Mouse (Mus musculus): ENCODE results near the gene Prpf8. TPM values are rescaled to one million over a fixed set of nuclear protein-coding genes. Genes with fewer than 3 reads are reported as not detected.
A peak's percentile ranks its signal among the peaks of the same experiment; 100 is the strongest.

The Prpf8 gene
- polyA plus RNA-seq, 1 experiment from 2014 or later = 15.8 TPM

- H3K9ac ChIP-seq (ENCODE audit: low read length) = peak within 1 kb of the TSS; percentile 76
- peaks cover 7% of the 10 kb centered on the region; the same call in 1 of the 2 replicates for H3K4me1 ChIP-seq (replicated peaks; ENCODE audit: control insufficient read depth, insufficient read depth)
- peak; percentile 90 for ATAC-seq (ENCODE audit: low FRiP score, low TSS enrichment)
- H3K27me3 ChIP-seq (ENCODE audit: control insufficient read depth, insufficient read depth, low read length) = no peaks in the 10 kb centered on the region
- DNase-seq (ENCODE audit: low spot score) = peak; percentile 100
- H3K4me3 ChIP-seq (ENCODE audit: low read depth, low read length) = peak within 1 kb of the TSS; percentile 69
- H3K36me3 ChIP-seq (ENCODE audit: control insufficient read depth, insufficient read depth, low read length) = no peaks in the 10 kb centered on the region
- peak within 1 kb of the TSS; percentile 95 for H3K4me2 ChIP-seq (replicated peaks; ENCODE audit: low read depth)
- TF ChIP-seq EP300 (optimal IDR thresholded peaks at IDR 0.05) (peak; percentile 82), CTCF (IDR thresholded peaks at IDR 0.05; ENCODE audit: low read depth) (peak; percentile 43)
- peak within 1 kb of the TSS; percentile 97 for H3K27ac ChIP-seq (replicated peaks)
- H3K9me3 ChIP-seq (ENCODE audit: control insufficient read depth, low read length) = no peaks in the 10 kb centered on the region
- WGBS = under 1% methylated on average over 46 of the region's 46 CpGs
These were observed 25.5 kb upstream of the Prpf8 start, which contains the start of gene Tlcd2 for GRCm38 (mm10) chr11:75460844-75461742. TSS of gene Tlcd2 (plus strand) at chr11:75461715.

DNA sequence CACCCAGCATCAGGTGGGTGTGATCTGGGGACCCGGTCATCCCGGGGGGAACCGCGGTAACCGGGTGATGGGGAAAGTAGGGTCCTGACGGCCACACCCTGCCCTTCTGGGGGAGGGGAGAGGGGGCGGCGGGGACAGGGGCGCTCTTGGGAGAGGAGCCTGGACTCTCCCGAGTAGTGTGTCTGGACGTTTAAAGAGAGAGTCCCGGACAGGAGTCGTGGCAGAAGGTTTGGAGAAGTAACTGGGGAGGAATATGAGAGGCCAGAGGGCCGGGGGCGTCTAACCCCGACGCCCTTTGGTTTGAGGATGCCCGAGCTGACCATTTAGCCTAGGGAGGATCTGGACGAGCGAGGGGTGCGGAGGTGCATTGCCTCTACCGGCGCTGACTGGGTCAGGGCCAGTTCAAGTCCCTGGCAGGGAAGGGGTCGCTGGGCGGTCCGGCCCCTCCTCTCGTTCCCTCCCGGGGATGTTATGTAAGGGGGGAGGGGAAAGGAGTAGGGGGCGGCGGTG is 24.8 kb upstream of the Prpf8 start:
- peak overlapping the region; percentile 96 for H3K27ac ChIP-seq (replicated peaks)
- no peaks in the 10 kb centered on the region for H3K27me3 ChIP-seq (ENCODE audit: control insufficient read depth, insufficient read depth, low read length)
- peak overlapping the region; percentile 69 for H3K4me3 ChIP-seq (ENCODE audit: low read depth, low read length)
- TF ChIP-seq EP300 (optimal IDR thresholded peaks at IDR 0.05) (no peak), CTCF (IDR thresholded peaks at IDR 0.05; ENCODE audit: low read depth) (no peak)
- under 1% methylated on average over 24 of the region's 30 CpGs for WGBS
- peak overlapping the region; percentile 95 for H3K4me2 ChIP-seq (replicated peaks; ENCODE audit: low read depth)
- H3K9ac ChIP-seq (ENCODE audit: low read length) = peak overlapping the region; percentile 76
- no peaks in the 10 kb centered on the region for H3K36me3 ChIP-seq (ENCODE audit: control insufficient read depth, insufficient read depth, low read length)
- DNase-seq (ENCODE audit: low spot score) (no peak), ATAC-seq (ENCODE audit: low FRiP score, low TSS enrichment) (peak; percentile 1; the same call in 1 of the 2 replicates)
- peaks cover 7% of the 10 kb centered on the region; the same call in 1 of the 2 replicates for H3K4me1 ChIP-seq (replicated peaks; ENCODE audit: control insufficient read depth, insufficient read depth)
- H3K9me3 ChIP-seq (ENCODE audit: control insufficient read depth, low read length) = no peaks in the 10 kb centered on the region

- Histone ChIP-seq H3K9me3 (ENCODE audit: control insufficient read depth, low read length) (no peaks in the 10 kb centered on the region), H3K4me1 (replicated peaks; ENCODE audit: control insufficient read depth, insufficient read depth) (peaks cover 7% of the 10 kb centered on the region; the same call in 1 of the 2 replicates), H3K27me3 (ENCODE audit: control insufficient read depth, insufficient read depth, low read length) (no peaks in the 10 kb centered on the region), H3K4me2 (replicated peaks; ENCODE audit: low read depth) (peak overlapping the region; percentile 95), H3K9ac (ENCODE audit: low read length) (peak overlapping the region; percentile 76), H3K36me3 (ENCODE audit: control insufficient read depth, insufficient read depth, low read length) (no peaks in the 10 kb centered on the region), H3K27ac (replicated peaks) (peak overlapping the region; percentile 96), H3K4me3 (ENCODE audit: low read depth, low read length) (peak overlapping the region; percentile 69)
- ATAC-seq (ENCODE audit: low FRiP score, low TSS enrichment) = peak; percentile 61
- TF ChIP-seq EP300 (optimal IDR thresholded peaks at IDR 0.05) (peak; percentile 20), CTCF (IDR thresholded peaks at IDR 0.05; ENCODE audit: low read depth) (no peak)
- 6% methylated on average over 11 of the region's 16 CpGs for WGBS
- DNase-seq (ENCODE audit: low spot score) = peak; percentile 91
These were observed 24.3 kb upstream of the Prpf8 start for GRCm38 (mm10) chr11:75462253-75462783.

GRCm38 (mm10) chr11:75462865-75463336 is 23.7 kb upstream of the Prpf8 start:
- peak overlapping the region; percentile 76 for H3K9ac ChIP-seq (ENCODE audit: low read length)

DNA sequence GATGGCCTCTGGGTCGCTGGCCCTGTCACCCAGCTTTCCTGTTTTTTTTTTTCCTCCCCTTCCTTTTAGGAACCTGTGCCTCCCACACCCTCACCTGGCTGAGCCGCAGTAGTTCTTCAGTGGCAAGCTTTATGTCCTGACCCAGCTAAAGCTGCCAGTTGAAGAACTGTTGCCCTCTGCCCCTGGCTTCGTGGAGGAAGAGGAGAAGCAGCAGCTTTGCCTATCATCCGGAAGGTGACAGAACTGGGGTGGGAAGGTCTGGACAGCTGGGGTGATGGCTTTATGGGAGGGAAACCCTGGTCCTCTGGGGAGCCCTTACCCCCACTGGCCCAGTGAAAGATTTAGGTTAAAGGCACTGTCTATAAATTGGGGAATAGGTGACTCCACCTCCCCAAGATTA is 23.0 kb upstream of the Prpf8 start:
- peak overlapping the region; percentile 69 for H3K4me3 ChIP-seq (ENCODE audit: low read depth, low read length)
- H3K4me1 ChIP-seq (replicated peaks; ENCODE audit: control insufficient read depth, insufficient read depth) = peaks cover 7% of the 10 kb centered on the region; the same call in 1 of the 2 replicates
- H3K27ac ChIP-seq (replicated peaks) = peak overlapping the region; percentile 96; the same call in 1 of the 2 replicates
- no peaks in the 10 kb centered on the region for H3K27me3 ChIP-seq (ENCODE audit: control insufficient read depth, insufficient read depth, low read length)
- 0 out of 2 replicates have a peak overlapping the region, but pooled peaks have one; percentile 8 for H3K9ac ChIP-seq (ENCODE audit: low read length)
- ATAC-seq (ENCODE audit: low FRiP score, low TSS enrichment) (no peak), DNase-seq (ENCODE audit: low spot score) (no peak)
- H3K9me3 ChIP-seq (ENCODE audit: control insufficient read depth, low read length) = no peaks in the 10 kb centered on the region
- TF ChIP-seq EP300 (optimal IDR thresholded peaks at IDR 0.05) (no peak), CTCF (IDR thresholded peaks at IDR 0.05; ENCODE audit: low read depth) (no peak)
- no peaks in the 10 kb centered on the region for H3K36me3 ChIP-seq (ENCODE audit: control insufficient read depth, insufficient read depth, low read length)
- H3K4me2 ChIP-seq (replicated peaks; ENCODE audit: low read depth) = peak overlapping the region; percentile 95
- 58% methylated on average over 4 of the region's 4 CpGs for WGBS

More at GRCm38 (mm10) chr11:75462865-75463336, 23.7 kb upstream of the Prpf8 start:
- Histone ChIP-seq H3K27ac (replicated peaks) (peak overlapping the region; percentile 96), H3K9me3 (ENCODE audit: control insufficient read depth, low read length) (no peaks in the 10 kb centered on the region), H3K36me3 (ENCODE audit: control insufficient read depth, insufficient read depth, low read length) (no peaks in the 10 kb centered on the region), H3K4me2 (replicated peaks; ENCODE audit: low read depth) (peak overlapping the region; percentile 95), H3K4me3 (ENCODE audit: low read depth, low read length) (peak overlapping the region; percentile 69), H3K4me1 (replicated peaks; ENCODE audit: control insufficient read depth, insufficient read depth) (peaks cover 7% of the 10 kb centered on the region; the same call in 1 of the 2 replicates), H3K27me3 (ENCODE audit: control insufficient read depth, insufficient read depth, low read length) (no peaks in the 10 kb centered on the region)
- 0% methylated on average over 9 of the region's 9 CpGs for WGBS
- ATAC-seq (ENCODE audit: low FRiP score, low TSS enrichment) = peak; percentile 60
- peak; percentile 95 for DNase-seq (ENCODE audit: low spot score)
- no peak for TF ChIP-seq EP300 (optimal IDR thresholded peaks at IDR 0.05)
- TF ChIP-seq CTCF (IDR thresholded peaks at IDR 0.05; ENCODE audit: low read depth) = no peak
